Mouse (Mus musculus): ENCODE results near the gene Cdk14. TPM values are rescaled to one million over a fixed set of nuclear protein-coding genes. Genes with fewer than 3 reads are reported as not detected.
A peak's percentile ranks its signal among the peaks of the same experiment; 100 is the strongest.
"Not testable (repeated sequence)": the region's sequence is repeated elsewhere in the genome, so short reads cannot be mapped to it uniquely, and the experiment has no call there.

Cdk14 gene
- total RNA-seq, 2 experiments from 2014 or later = 2.5 TPM; not detected in 1

- no peak for ATAC-seq (replicated peaks; ENCODE audit: low FRiP score, poor library complexity, severe bottlenecking)
Observed at GRCm38 (mm10) chr5:5275321-5275720, 144.8 kb downstream of the Cdk14 start.

GRCm38 (mm10) chr5:5274318-5274717 is 145.8 kb downstream of the Cdk14 start:
- no peak for ATAC-seq (replicated peaks; ENCODE audit: low FRiP score, poor library complexity, severe bottlenecking)

- no peak for ATAC-seq (replicated peaks; ENCODE audit: low FRiP score, poor library complexity, severe bottlenecking)
Observed at GRCm38 (mm10) chr5:5266787-5267126, 153.4 kb downstream of the Cdk14 start.

GRCm38 (mm10) chr5:5265861-5266786 is 154.0 kb downstream of the Cdk14 start:
- ATAC-seq (replicated peaks; ENCODE audit: low FRiP score, poor library complexity, severe bottlenecking) = 0 out of 2 replicates have a peak, but pooled peaks have one; percentile 78

GRCm38 (mm10) chr5:5265401-5265841 is 154.7 kb downstream of the Cdk14 start:
- ATAC-seq (replicated peaks; ENCODE audit: low FRiP score, poor library complexity, severe bottlenecking) = no peak

GRCm38 (mm10) chr5:5264712-5265111 is 155.4 kb downstream of the Cdk14 start:
- no peak for ATAC-seq (replicated peaks; ENCODE audit: low FRiP score, poor library complexity, severe bottlenecking)

GRCm38 (mm10) chr5:5261725-5262296 is 158.3 kb downstream of the Cdk14 start:
- no peak for ATAC-seq (replicated peaks; ENCODE audit: low FRiP score, poor library complexity, severe bottlenecking)

- no peak for ATAC-seq (replicated peaks; ENCODE audit: low FRiP score, poor library complexity, severe bottlenecking)
Observed at GRCm38 (mm10) chr5:5260966-5261724, 159.0 kb downstream of the Cdk14 start.

- ATAC-seq (replicated peaks; ENCODE audit: low FRiP score, poor library complexity, severe bottlenecking) = no peak
Observed at GRCm38 (mm10) chr5:5260309-5260708, 159.8 kb downstream of the Cdk14 start.

GRCm38 (mm10) chr5:5254391-5254790 is 165.7 kb downstream of the Cdk14 start:
- ATAC-seq (replicated peaks; ENCODE audit: low FRiP score, poor library complexity, severe bottlenecking) = no peak

GRCm38 (mm10) chr5:5253177-5253576 is 166.9 kb downstream of the Cdk14 start:
- ATAC-seq (replicated peaks; ENCODE audit: low FRiP score, poor library complexity, severe bottlenecking) = no peak

- ATAC-seq (replicated peaks; ENCODE audit: low FRiP score, poor library complexity, severe bottlenecking) = no peak
Observed at GRCm38 (mm10) chr5:5247671-5248070, 172.4 kb downstream of the Cdk14 start.

GRCm38 (mm10) chr5:5246534-5247175 is 173.5 kb downstream of the Cdk14 start:
- peak; percentile 71 for ATAC-seq (replicated peaks; ENCODE audit: low FRiP score, poor library complexity, severe bottlenecking)

GRCm38 (mm10) chr5:5245182-5245581 is 174.9 kb downstream of the Cdk14 start:
- ATAC-seq (replicated peaks; ENCODE audit: low FRiP score, poor library complexity, severe bottlenecking) = no peak

- ATAC-seq (replicated peaks; ENCODE audit: low FRiP score, poor library complexity, severe bottlenecking) = no peak
Observed at GRCm38 (mm10) chr5:5243648-5244047, 176.5 kb downstream of the Cdk14 start.

GRCm38 (mm10) chr5:5242704-5243103 is 177.4 kb downstream of the Cdk14 start:
- ATAC-seq (replicated peaks; ENCODE audit: low FRiP score, poor library complexity, severe bottlenecking) = no peak

GRCm38 (mm10) chr5:5241088-5241487 is 179.0 kb downstream of the Cdk14 start:
- ATAC-seq (replicated peaks; ENCODE audit: low FRiP score, poor library complexity, severe bottlenecking) = no peak

GRCm38 (mm10) chr5:5240121-5240520 is 180.0 kb downstream of the Cdk14 start:
- no peak for ATAC-seq (replicated peaks; ENCODE audit: low FRiP score, poor library complexity, severe bottlenecking)

GRCm38 (mm10) chr5:5234935-5235334 is 185.2 kb downstream of the Cdk14 start:
- ATAC-seq (replicated peaks; ENCODE audit: low FRiP score, poor library complexity, severe bottlenecking) = not testable (repeated sequence)

- ATAC-seq (replicated peaks; ENCODE audit: low FRiP score, poor library complexity, severe bottlenecking) = no peak
Observed at GRCm38 (mm10) chr5:5226966-5227365, 193.1 kb downstream of the Cdk14 start.

Data from erythroid progenitor cell, adult 5-6 weeks (primary cell).